Mouse (Mus musculus): ENCODE measurements at regions not wholly inside any gene's neighbourhood (a gene's known extent, or its start where the extent isn't known, plus 50 kb on each side); places are given as distances from the start of the nearest gene placed in this dataset.

DNA sequence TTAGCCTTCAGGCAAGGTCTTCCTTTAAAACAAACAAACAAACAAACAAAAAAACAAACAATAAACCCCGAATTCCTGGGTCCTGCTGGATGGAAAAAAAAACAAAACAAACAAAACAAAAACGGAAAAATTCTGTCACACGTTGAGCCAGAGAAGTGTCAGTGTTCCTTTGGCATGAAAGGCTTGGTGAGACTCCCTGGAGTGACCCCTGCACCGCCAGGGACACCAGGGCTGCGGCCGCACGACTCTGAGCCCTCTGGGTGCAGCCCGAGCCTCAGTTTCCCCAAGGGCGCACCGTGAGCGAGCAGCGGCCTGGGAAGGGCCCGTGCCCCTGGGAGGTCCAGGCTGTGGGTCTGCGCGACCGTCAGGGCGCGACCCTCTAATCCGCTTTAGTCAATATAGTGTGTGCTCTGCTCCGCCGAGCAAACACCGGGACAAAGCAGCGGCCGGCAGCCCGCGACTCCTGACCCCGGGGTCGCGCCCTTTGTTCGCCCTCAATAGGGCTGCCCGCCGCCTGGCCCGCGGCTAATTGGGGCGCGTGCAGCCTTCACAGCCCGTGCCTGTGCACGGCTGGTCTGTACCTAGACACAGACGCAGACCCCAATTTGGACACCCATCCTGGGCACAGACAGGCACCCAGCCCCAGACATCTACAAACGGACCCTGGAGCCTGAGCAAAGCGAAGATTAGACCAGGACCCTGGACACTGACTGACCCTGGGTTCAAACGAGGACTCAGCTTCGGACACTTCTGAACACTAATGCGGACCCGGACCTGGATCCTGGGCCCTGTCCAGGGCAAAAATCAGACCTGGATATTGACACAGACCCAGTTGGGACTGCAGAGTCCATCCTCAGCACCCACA lies 74.0 kb upstream of the Ppara start:
- DNase-seq (ENCODE audit: low spot score) = no peak

- no peak for DNase-seq (ENCODE audit: low spot score)
Measured at GRCm38 (mm10) chr15:85661393-85661690, 73.4 kb upstream of the Ppara start.

- DNase-seq (ENCODE audit: low spot score) = no peak
Measured at GRCm38 (mm10) chr15:85661771-85662170, 73.0 kb upstream of the Ppara start.

DNA sequence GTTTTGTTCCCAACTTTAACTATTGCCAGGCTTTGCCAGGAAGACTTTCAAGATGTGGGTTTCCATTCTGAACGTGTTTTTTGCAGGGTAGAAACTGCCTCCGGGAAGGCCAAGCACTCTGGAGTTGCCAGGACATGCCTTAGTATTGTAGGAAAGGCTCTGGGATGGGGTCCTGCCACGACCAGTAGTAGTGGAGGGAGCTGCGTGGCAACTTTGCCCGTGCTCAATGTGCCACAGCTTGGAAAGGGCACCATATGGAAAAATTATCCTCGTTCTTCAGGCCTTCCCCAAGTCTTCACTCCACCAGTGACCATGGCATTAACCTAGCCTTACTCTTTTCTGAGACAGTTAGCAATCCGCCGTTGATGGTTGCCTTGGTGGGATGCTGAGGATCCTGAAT lies 72.5 kb upstream of the Ppara start:
- no peak for DNase-seq (ENCODE audit: low spot score)

- no peak for DNase-seq (ENCODE audit: low spot score)
Measured at GRCm38 (mm10) chr15:85662673-85663072, 72.1 kb upstream of the Ppara start.

DNA sequence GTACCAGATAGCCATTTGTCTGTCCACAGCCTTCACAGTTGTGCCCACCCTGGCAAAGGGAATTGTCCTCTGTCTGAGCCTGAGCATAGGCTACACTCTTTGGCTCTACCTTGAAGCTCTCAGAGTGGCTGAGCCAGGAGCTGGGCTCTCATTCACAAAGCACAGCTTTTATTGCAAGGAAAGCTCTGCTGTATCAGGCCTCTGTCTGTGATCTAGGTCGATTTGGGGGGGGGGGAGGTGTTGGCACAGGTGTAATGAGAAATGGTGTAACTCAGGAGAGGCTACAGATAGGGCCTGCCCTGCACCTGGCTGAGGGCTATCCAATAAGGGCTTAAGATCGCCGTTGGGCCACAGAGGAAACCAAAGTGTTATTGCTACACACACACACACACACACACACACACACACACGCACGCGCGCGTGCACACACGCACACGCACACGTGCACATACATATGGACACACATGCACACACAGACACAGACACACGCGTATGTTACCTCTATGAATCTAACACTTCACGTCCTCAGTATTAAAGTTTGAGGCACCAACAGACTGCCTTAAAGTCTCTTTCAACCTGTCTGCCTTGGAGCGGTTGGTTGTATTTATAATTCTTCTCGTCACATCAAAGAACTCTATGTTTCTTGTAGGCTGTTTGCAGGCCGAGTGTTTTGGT lies 70.9 kb upstream of the Ppara start:
- DNase-seq (ENCODE audit: low spot score) = no peak

- DNase-seq (ENCODE audit: low spot score) = no peak
Measured at GRCm38 (mm10) chr15:85664432-85664828, 70.4 kb upstream of the Ppara start.

GRCm38 (mm10) chr15:85665181-85665821 lies 69.5 kb upstream of the Ppara start:
- DNase-seq (ENCODE audit: low spot score) = no peak

GRCm38 (mm10) chr15:85666496-85666895 lies 68.3 kb upstream of the Ppara start:
- no peak for DNase-seq (ENCODE audit: low spot score)

DNA sequence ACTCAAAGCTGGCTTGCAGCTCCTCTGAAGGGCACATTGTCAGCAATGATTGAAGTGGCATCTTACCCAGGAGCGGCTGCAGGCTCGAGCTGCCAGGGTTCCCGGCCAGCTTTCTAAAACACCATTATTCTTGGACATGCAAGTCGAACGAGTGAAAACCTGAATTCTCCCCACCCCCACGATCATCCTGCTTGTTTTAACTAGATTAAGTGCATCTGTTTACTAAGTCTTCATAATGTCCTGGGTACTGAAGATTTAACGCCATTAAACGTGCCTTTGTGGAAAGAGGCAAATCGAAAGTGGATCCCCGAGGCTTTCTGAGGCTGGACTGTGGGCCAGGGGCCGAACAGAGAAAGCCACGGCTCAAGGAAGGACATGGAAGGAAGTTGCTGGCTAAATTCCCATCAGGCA lies 67.4 kb upstream of the Ppara start:
- no peak for DNase-seq (ENCODE audit: low spot score)

DNA sequence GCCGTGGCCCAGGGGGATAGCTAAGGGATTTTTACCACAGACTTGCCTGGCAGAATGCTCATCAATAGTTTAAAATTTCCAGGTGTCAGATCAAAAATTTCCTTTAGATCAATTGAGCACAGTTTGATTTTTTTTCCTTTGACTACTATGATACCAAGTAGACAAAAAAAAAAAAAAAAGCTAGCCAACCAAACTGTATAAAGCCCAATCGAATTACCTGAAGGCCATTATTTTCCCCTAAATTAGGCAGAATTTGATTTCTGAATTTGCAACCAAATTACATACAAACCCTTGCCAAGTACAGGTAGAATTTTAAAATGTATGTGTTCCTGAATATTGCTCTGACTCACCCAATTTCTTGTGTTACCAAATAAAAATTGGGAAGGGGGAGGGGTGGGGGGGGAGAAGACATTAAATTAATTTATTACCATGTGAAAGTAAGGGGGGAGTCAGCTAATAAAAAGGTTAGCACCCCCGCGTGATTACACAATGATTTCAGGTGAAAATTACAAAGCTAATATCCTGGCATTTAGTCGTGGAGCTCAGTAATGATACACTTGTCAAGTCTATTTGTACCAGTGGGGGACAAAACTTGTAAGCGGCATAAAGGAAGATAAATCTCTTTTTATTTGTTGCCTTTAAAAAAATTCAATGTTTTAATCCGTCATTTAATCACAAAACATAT lies 66.7 kb upstream of the Ppara start:
- DNase-seq (ENCODE audit: low spot score) = no peak

GRCm38 (mm10) chr15:85668871-85669651 lies 65.7 kb upstream of the Ppara start:
- no peak for DNase-seq (ENCODE audit: low spot score)

DNA sequence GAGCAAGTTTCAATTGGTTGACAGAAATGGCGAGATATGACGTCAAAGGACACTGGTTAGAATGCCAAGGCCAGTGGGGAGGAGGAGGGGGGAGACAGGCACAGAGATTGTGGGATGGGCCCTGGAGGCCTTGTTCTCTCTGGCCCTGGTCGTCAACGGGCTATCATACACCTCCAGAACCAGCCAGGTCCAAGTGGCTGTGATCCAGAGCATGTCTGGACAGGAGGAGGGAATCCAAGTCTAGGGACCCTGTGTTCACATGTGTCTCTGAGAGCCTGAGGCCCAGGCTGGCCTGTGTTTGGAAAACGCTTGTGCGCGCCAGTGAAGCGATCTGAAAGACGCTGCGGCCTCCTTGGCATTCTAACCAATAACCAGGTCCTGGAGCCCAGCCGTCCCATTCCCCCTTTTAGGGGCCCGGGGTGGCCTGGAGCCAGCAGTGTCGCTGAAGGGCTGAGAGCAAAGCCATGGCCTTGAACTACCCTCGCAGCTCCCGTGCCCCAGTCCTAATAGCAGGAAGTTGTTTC lies 65.1 kb upstream of the Ppara start:
- DNase-seq (ENCODE audit: low spot score) = peak; percentile 89

- DNase-seq (ENCODE audit: low spot score) = no peak
Measured at GRCm38 (mm10) chr15:85670176-85670788, 64.5 kb upstream of the Ppara start.

DNA sequence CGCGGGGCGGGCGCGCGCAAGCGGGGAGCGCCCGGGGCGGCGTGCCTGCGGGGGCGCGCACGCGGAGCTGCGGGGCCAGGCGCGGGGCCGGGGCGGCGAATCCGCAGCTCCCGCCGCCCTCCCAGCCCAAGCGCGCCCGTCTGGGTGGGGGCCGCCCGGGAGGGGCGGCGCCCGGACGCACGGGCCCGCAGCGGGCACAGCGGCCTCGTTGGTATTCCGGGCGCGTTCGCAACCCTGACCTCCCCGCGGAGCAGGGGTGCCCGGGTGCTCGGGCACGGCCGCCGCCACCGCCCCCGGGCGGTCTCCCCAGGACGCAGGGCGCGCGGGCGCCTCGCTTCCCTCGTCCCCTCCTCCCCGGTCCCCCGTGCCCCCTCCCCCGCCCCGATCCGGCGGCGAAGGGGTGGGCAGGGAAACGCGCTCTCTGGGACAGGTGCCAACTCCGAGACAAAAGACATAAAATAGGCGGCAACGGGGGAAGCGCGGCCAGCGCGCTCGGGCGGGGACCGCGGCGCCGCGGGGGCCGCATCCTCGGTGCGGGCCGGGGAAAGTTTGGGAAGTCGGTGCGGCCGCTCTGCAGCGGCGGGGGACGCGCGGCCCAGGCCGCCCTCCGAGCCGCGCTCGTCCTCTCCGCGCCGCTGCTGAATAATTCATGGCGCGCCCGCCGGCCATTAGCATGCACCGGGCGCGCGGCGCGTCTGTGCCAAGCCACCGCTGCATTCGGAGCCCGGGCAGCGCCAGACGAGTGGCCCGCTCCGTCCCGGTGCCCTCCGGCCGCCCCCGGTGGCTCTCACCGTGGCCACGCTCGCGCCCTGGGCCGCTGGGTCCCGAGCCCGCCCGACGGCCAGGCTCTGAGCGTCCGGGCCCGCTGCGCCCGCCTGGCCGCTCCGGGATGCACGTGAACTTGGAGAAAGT lies 63.7 kb upstream of the Ppara start:
- peak; percentile 89 for DNase-seq (ENCODE audit: low spot score)

- DNase-seq (ENCODE audit: low spot score) = no peak
Measured at GRCm38 (mm10) chr15:85671701-85672191, 63.0 kb upstream of the Ppara start.

DNA sequence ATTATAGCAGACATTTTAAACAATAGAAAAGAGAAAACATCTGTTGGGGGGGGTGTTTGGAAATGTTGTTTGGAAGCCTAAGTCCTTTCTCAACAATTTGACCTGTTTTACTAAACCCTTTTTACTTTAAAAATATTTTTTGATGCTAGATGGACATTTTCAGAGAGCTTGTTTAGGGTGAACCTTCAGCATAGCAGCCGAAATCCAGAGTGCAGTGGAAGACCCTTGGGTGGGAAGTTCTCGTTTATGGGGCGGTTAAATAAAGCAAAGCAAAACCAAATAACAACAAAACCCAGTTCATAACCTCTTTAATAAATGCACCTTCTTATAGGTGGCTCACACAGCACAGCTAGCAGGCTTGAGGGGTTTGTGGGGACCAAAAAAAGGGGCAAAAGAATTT lies 62.4 kb upstream of the Ppara start:
- no peak for DNase-seq (ENCODE audit: low spot score)

GRCm38 (mm10) chr15:85672931-85673330 lies 61.9 kb upstream of the Ppara start:
- DNase-seq (ENCODE audit: low spot score) = no peak

DNA sequence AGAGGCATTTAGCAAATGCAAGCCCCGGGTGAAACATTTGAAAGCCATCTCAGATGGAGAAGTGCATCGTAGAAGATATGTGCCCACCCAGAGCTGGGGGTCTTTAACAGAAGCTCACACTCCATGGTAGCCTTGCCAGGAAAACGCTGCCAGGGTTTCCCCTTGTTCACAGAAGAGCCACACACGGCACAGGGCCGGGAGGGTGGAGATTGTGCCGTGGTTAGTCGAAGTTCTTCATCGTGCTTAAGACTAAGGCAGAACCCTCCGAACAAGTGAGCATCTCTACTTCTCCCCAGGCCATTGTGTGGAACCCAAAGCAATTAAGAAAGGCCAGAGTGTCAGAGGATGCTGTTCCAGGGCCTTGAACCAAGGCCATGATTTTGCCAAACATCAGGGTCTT lies 61.3 kb upstream of the Ppara start:
- no peak for DNase-seq (ENCODE audit: low spot score)
